Mouse (Mus musculus) heart, adult 2 months (tissue): ENCODE data around the gene Calml4. TPM values are rescaled to one million over a fixed set of nuclear protein-coding genes. Genes with fewer than 3 reads are reported as not detected.

Source experiments
- DNase-seq, 2 experiments: peaks; one replicate each; pipeline ENCODE4 v3.0.0; 2021
- H3K27ac ChIP-seq: fragments of 200-600 bp; 2 replicates; pipeline ENCODE4 v1.8.1; 2022
- H3K27me3 ChIP-seq: fragments of 200-500 bp; 2 replicates; pipeline ENCODE4 v1.6.1; 2012; ENCODE audit warnings: mild to moderate bottlenecking, low read length, inconsistent platforms, mixed read lengths; ENCODE audit not compliant: control insufficient read depth, insufficient read depth
- H3K36me3 ChIP-seq: fragments of 200-500 bp; 2 replicates; pipeline ENCODE4 v1.6.1; 2012; ENCODE audit warnings: low read length, inconsistent platforms; ENCODE audit not compliant: control insufficient read depth, insufficient read depth
- H3K4me1 ChIP-seq: fragments of 200-500 bp; 2 replicates; pipeline ENCODE4 v1.6.1; 2011; ENCODE audit warnings: low read length; ENCODE audit not compliant: control insufficient read depth, insufficient read depth
- H3K4me3 ChIP-seq: fragments of 200-600 bp; 2 replicates; pipeline ENCODE4 v1.8.1; 2022
- H3K79me2 ChIP-seq: fragments of 200-500 bp; replicated peaks from 2 replicates; pipeline ENCODE4 v1.6.1; 2012; ENCODE audit warnings: mild to moderate bottlenecking, inconsistent platforms, low read length, moderate library complexity, mixed read lengths; ENCODE audit not compliant: control insufficient read depth, insufficient read depth
- H3K9ac ChIP-seq: fragments of 200-500 bp; 2 replicates; pipeline ENCODE4 v1.6.1; 2012; ENCODE audit warnings: low read depth, mild to moderate bottlenecking, control low read depth, inconsistent platforms, low read length, mixed read lengths
- CTCF ChIP-seq: fragments of 200-600 bp; IDR thresholded peaks from 2 replicates; pipeline ENCODE4 v1.8.1; 2022; ENCODE audit warnings: antibody characterized with exemption, mild to moderate bottlenecking, moderate library complexity
- EP300 ChIP-seq: fragments of 200-500 bp; IDR thresholded peaks from 2 replicates; pipeline ENCODE4 v1.6.1; 2011; ENCODE audit warnings: low read depth, low read length, control low read depth; ENCODE audit not compliant: insufficient read depth
- POLR2A ChIP-seq: fragments of 200-500 bp; IDR thresholded peaks from 2 replicates; pipeline ENCODE4 v1.6.1; 2011; ENCODE audit warnings: mild to moderate bottlenecking, low read depth, low read length, control low read depth; ENCODE audit not compliant: insufficient read depth
- WGBS: fragments of 180-500 bp; shearing (Covaris S2); methylation state at CpG from one replicate; pipeline ENCODE4 v1.1.7; 2018; 5-methylcytosine and 5-hydroxymethylcytosine counted together
- intact Hi-C: fragments of 180-260 bp; cut with DNase I; formaldehyde crosslinking; loops from one replicate; pipeline ENCODE4 v1.15.1; 2025
- polyA plus RNA-seq: library from polyadenylated mRNA; depleted of rRNA; stranded (reverse); fragments of >200 nt; gene quantifications from 2 replicates; pipeline ENCODE4 v1.2.3, GENCODE M21; 2012
- total RNA-seq, 2 experiments: library from RNA; stranded (reverse); gene quantifications; 2 replicates each; pipeline ENCODE4 v1.2.3; 2021

The Calml4 gene
- total and polyA plus RNA-seq, 3 experiments, result 0.93 to 1.6 (median 1.4) TPM

- Histone ChIP-seq H3K4me1 (peaks cover 3% of the 10 kb centered on the region), H3K27ac (no peak overlapping the region), H3K4me3 (no peak overlapping the region), H3K79me2 (no peaks in the 10 kb centered on the region), H3K27me3 (no peaks in the 10 kb centered on the region), H3K9ac (no peak overlapping the region), H3K36me3 (no peaks in the 10 kb centered on the region)
- TF ChIP-seq CTCF (no peak), POLR2A (no peak), EP300 (no peak)
- WGBS, result 76% methylated on average over 6 of the region's 6 CpGs
- intact Hi-C loops, result loop anchor here (5.0 kb wide), 2 partner anchors 48 to 83 kb away; no protein-coding TSS in a partner anchor
- DNase-seq, result no peak
Observed at GRCm38 (mm10) chr9:62829877-62830276, 28.0 kb upstream of the Calml4 start.

DNA sequence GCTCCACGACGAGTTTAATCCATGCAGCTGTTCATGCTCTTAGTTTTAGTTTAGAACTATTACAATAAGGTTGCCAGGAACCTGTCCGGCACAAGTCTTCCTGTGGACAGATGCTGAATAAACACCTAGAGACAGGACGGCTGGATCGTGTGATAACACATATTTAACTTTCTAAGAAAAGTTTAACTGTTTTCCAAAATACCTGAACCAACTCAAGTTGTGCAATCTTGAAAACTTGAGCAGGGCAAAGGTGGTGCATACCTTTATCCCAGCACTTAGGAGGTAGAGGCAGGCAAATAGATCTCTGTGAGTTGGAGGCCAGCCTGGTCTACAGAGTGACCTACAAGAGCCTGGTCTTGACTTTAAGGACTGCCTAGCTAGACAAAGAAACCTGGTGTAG, 23.0 kb upstream of the Calml4 start:
- no peaks in the 10 kb centered on the region for H3K79me2 ChIP-seq
- no peak for TF ChIP-seq CTCF
- TF ChIP-seq POLR2A, result no peak
- no peak for TF ChIP-seq EP300
- DNase-seq, result no peak
- intact Hi-C loops, result no loop called here
- no peak overlapping the region for H3K27ac ChIP-seq
- H3K4me1 ChIP-seq, result peaks cover 2% of the 10 kb centered on the region
- no peaks in the 10 kb centered on the region for H3K27me3 ChIP-seq
- no peak overlapping the region for H3K4me3 ChIP-seq
- WGBS, result 71% methylated on average over 5 of the region's 5 CpGs
- H3K9ac ChIP-seq, result no peak overlapping the region
- no peaks in the 10 kb centered on the region for H3K36me3 ChIP-seq

- intact Hi-C loops, result no loop called here
- WGBS, result 65% methylated on average over 4 of the region's 4 CpGs
- H3K4me3 ChIP-seq, result no peak overlapping the region
- TF ChIP-seq EP300 (no peak), POLR2A (no peak), CTCF (0 out of 2 replicates have a peak, but pooled peaks have one; percentile 9)
- H3K27ac ChIP-seq, result no peak overlapping the region
- no peaks in the 10 kb centered on the region for H3K79me2 ChIP-seq
- no peak for DNase-seq
- no peaks in the 10 kb centered on the region for H3K27me3 ChIP-seq
- no peak overlapping the region for H3K9ac ChIP-seq
- H3K4me1 ChIP-seq, result peaks cover 2% of the 10 kb centered on the region
- no peaks in the 10 kb centered on the region for H3K36me3 ChIP-seq
Observed at GRCm38 (mm10) chr9:62835705-62836446, 22.0 kb upstream of the Calml4 start.

DNA sequence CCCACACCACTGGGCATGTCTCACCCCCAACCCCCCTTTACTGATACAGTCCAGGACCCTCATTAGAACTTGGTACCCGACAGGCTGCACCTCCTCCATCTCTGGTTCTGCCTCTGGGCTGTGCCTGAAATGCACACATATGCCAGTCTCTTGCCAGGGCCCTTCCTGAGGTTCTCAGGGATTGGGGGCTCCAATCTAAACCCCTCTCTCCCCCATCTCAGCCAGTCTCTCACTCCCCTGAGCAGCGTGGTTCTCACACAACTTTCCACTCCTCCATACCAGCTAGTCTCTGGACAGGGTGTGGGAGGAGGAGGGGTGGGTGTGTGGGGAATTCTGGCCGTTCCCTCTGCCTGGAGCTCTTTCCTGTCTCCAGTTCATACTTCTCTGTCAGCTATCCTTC, 20.3 kb upstream of the Calml4 start:
- TF ChIP-seq EP300, result no peak
- no peak for TF ChIP-seq POLR2A
- WGBS, result 36% methylated on average over 3 of the region's 3 CpGs
- Histone ChIP-seq H3K79me2 (no peaks in the 10 kb centered on the region), H3K4me3 (no peak overlapping the region), H3K9ac (no peak overlapping the region), H3K27me3 (no peaks in the 10 kb centered on the region), H3K27ac (no peak overlapping the region), H3K36me3 (no peaks in the 10 kb centered on the region), H3K4me1 (peaks cover 2% of the 10 kb centered on the region)
- intact Hi-C loops, result no loop called here
- DNase-seq, result no peak

DNA sequence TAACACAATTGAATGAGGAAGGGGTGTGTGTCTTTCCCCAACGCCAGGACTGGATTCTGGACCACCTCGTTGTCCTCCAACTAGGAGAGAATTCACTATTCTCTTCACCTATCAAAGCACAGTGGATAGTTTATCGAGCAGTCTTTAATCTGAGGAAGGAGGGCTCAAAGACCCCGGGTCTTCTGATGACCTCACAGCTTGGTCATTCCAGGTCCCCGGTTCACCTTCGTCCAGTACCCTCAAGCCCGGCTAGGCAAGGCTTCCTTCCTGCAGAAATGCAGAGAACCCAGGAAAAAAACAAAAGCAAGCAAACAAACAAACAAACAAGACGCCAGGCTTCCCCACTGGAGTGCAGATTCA, 19.8 kb upstream of the Calml4 start:
- H3K9ac ChIP-seq, result peak overlapping the region; percentile 59; the same call in 1 of the 2 replicates
- 14% methylated on average over 8 of the region's 8 CpGs for WGBS
- DNase-seq, result no peak
- H3K4me3 ChIP-seq, result peak overlapping the region; percentile 67
- TF ChIP-seq CTCF (no peak), EP300 (no peak), POLR2A (no peak)
- H3K27ac ChIP-seq, result peak overlapping the region; percentile 87
- no peaks in the 10 kb centered on the region for H3K36me3 ChIP-seq
- peaks cover 2% of the 10 kb centered on the region for H3K4me1 ChIP-seq
- H3K79me2 ChIP-seq, result no peaks in the 10 kb centered on the region
- no peaks in the 10 kb centered on the region for H3K27me3 ChIP-seq
- intact Hi-C loops, result no loop called here

DNA sequence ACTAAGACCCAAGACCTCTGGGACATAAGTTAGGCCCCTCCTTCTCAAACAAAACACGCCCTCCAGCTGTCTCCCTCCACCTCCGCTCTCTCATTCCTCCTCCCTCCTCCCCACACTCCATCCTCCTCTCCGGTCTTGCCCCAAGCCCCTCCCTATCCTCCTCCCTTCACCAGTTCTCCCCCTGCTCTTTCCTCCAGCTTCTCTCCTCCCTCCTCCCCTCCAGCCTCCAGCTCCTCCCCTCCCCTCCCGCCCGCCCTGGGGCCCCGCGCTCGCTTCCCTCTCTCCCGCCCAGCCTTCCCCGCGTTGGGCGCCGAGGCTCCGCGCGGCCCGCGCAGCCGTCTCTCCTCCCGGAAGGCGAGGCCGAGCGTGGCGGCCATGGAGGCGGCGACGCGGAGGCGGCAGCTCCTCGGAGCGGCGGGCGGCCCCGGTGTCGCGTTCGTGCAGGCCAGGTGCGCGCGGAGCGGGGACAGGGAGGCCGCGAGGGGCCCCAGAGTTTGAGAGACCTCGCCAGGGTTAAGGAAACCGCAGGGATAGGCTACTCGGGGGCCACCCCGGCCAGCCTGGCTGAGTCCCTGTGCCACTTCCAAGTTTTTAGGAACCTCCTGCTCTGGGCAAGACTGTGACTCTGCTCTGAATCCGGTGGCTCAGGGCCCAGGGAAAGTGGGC, 19.2 kb upstream of the Calml4 start, which contains the start of gene Cln6:
TSS of gene Cln6 (plus strand) at position 280 of the 666 bp plus-strand sequence.
- intact Hi-C loops, result no loop called here
- peaks cover 2% of the 10 kb centered on the region for H3K4me1 ChIP-seq

More for the DNA sequence above, 19.2 kb upstream of the Calml4 start, which contains the start of gene Cln6:
- Histone ChIP-seq H3K4me3 (peak within 1 kb of the TSS; percentile 67), H3K27me3 (no peaks in the 10 kb centered on the region), H3K9ac (peak within 1 kb of the TSS; percentile 87), H3K36me3 (no peaks in the 10 kb centered on the region), H3K27ac (peak within 1 kb of the TSS; percentile 87), H3K79me2 (no peaks in the 10 kb centered on the region)
- TF ChIP-seq EP300, result no peak
- no peak for TF ChIP-seq CTCF
- TF ChIP-seq POLR2A, result peak; percentile 50
- under 1% methylated on average over 45 of the region's 48 CpGs for WGBS
- DNase-seq, result peak; percentile 83 to 84
